Mouse (Mus musculus) thymus, postnatal 10 days (tissue): ENCODE measurements around the gene Cct4.

Experiments used
- DNase-seq, 2 experiments: peaks; one replicate each; pipeline ENCODE4 v3.0.0; 2021; ENCODE audit warnings: low spot score in 2 of 2

Cct4 gene

GRCm38 (mm10) chr11:22990393-22991126 lies at the start of gene Cct4:
Gene Cct4, plus strand, starts transcription at chr11:22990519.
- peak; percentile 79 to 83 for DNase-seq

GRCm38 (mm10) chr11:22949101-22949500 lies 41.2 kb upstream of the Cct4 start:
- no peak for DNase-seq

GRCm38 (mm10) chr11:22950131-22950530 lies 40.2 kb upstream of the Cct4 start:
- DNase-seq, result peak in 1 of 2 experiments; percentile 34

DNA sequence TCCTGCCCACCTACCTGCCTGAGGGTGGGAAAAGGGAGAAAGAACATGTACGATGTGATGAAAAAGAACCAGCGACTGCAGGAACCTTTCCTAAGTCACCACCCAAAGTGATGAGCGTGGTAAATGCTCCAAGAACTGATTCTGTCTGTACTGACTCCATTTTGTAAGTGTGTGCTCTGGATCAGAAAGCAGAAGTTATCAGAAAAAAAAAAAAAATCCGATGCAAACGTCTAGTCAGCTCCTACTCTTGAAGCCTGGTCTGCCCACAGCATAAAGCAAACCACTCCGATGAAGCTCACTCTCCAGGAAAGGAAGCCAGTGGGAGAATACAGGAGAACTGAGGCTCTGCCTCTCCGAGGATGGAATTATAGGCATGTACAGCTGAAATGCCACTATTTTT lies 37.7 kb upstream of the Cct4 start:
- DNase-seq, result no peak

GRCm38 (mm10) chr11:22956346-22956745 lies 34.0 kb upstream of the Cct4 start:
- no peak for DNase-seq

DNA sequence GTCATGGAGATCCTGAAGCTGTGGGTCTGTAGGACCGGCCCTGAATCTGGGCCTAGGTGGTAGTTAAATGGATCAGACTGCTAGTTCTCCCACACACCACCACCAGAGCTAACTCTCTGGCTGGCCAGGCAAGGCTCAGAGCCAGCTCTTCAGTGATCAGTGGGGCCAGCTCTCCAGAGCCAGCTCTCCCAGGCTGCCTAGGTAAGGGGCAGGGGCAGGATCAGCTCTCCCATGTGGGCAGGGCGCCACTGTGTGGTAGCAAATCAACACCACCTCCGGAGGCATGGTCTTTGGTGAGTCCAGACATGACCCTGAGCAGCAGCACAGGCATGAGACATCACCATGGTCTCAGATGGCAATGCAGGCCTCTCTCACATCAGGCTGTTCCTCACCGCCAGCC lies 33.5 kb upstream of the Cct4 start:
- DNase-seq, result peak; percentile 62 to 66

GRCm38 (mm10) chr11:22957791-22958374 lies 32.4 kb upstream of the Cct4 start:
- DNase-seq, result no peak

- DNase-seq, result no peak
These were observed 28.2 kb upstream of the Cct4 start for GRCm38 (mm10) chr11:22962101-22962500.

- no peak for DNase-seq
These were observed 25.9 kb upstream of the Cct4 start for GRCm38 (mm10) chr11:22964401-22964800.

DNA sequence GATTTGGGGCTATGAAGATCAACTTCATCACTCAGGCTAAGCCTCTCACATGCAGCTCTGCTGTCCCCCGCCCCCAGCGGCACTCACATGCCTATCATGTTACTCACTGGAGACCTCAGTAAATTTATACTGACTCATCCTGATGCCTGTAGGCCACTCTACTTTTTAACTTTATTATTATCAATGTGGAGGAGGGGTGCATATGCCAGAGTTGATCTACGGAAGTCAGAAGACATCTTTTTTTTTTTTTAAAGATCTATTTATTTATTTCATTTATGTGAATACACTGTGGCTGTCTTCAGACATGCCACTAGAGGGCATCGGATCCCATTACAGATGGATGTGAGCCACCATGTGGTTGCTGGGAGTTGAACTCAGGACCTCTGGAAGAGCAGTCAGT lies 24.8 kb upstream of the Cct4 start:
- DNase-seq, result peak in 1 of 2 experiments; percentile 20

- DNase-seq, result peak in 1 of 2 experiments; percentile 45
These were observed 20.8 kb upstream of the Cct4 start for GRCm38 (mm10) chr11:22969486-22969885.

DNA sequence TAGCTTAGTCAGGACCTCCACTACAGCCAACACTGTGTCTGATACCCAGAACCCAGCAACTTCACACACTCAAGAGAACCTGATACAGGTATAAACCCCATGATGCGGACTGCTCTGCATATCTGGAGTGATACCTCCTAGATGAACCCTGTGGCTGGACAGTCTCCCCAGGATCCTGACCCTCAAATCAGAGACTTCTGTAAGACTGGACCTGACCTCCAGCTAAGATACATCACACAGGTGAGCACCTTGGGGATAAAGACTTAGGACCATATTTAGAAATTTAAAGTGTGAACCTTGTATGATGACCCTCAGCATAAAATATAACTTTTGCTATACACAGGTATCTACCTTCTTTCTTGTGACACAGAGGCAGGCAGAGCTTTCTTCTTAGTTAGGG lies 19.8 kb upstream of the Cct4 start:
- DNase-seq, result no peak

DNA sequence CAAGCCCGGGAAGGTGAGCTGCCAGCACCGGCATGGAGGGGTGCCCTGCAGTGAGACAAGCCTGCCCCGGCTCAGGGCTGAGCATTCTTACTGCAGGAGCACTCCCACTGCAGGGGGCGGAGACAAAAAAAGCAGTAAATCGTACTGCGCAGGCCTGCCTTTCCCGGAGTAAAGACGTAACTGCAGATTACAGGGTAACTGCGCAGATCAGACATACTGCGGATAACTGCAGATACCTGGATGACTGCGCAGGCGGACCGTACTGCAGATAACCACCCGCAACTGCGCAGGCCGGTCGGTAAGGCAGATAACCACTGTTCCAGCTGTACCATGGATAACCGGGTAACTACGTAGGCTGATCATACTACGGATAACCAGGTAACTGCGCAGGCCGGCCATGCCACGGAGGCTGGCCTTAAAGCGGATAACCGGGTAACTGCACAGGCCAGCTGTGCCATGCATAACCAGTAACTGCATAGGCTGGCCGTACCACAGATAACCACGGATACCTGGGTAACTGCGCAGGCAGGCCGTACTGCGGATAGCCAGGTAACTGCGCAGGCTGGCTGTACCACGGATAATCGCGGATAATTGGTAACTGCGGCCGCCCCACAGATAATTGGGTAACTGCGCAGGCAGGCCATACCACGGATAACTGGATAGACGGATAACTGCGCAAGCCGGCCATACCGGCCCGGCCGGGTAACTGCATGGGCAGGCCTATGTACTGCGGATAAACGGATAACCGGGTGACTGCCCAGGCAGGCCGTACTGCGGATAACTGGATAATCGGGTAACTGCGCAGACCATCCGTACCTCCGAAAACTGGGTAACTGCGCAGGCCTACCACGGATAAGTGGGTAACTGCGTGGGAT lies 18.2 kb upstream of the Cct4 start, which contains the start of gene Zrsr1:
Zrsr1 (plus strand) TSS at position 171 of the 875 bp plus-strand sequence.
- peak; percentile 45 to 53 for DNase-seq

GRCm38 (mm10) chr11:22972746-22973526 lies 17.4 kb upstream of the Cct4 start:
- peak; percentile 66 to 68 for DNase-seq

DNA sequence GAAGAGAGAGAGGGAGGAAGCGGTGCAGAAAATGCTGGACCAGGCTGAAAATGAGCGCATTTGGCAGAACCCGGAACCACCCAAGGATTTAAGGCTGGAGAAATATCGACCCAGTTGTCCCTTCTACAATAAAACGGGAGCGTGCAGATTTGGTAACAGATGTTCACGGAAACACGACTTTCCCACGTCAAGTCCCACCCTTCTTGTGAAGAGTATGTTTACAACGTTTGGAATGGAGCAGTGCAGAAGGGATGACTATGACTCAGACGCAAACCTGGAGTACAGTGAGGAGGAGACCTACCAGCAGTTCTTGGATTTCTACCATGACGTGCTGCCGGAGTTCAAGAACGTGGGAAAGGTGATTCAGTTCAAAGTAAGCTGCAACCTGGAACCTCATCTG lies 16.7 kb upstream of the Cct4 start:
- DNase-seq, result no peak

GRCm38 (mm10) chr11:22978215-22978614 lies 12.1 kb upstream of the Cct4 start:
- no peak for DNase-seq

- no peak for DNase-seq
These were observed 11.6 kb upstream of the Cct4 start for GRCm38 (mm10) chr11:22978711-22979110.

DNA sequence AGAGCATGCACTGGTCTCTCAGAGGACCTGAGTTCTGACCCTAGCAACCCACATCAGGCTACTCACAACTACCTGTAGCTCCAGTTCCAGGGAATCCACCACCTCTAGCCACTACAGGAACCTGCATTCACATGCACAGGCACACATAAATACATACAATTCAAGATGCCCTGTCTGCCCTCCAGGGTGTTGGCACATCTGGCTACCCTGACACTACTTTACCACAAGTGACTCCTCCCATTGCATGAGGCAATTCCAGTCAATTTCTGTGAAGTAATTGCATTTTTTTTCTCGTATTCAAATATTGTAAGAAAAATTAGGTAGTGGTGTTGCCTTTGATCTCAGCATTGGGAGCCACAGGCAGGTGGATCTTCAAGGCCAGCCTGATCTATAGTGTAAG lies 11.1 kb upstream of the Cct4 start:
- no peak for DNase-seq

DNA sequence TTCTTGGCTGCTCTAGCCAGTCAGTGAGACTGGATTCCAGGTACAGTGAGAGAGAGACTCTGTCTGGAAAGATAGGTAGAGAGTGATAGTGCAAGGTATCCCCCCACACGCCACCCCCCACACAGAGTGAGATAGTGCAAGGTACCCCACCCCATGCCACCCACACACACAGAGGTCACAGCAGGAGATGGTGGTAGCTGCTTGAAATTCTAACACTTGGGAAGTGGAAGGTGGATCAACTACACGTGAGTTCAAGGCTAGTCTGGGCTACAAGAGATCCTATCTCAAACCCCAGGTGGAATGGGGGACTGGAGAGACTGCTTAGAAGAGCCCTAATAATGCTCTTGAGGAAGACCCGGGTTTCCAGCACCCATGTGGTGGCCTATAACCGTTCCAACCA lies 9.3 kb upstream of the Cct4 start:
- no peak for DNase-seq

DNA sequence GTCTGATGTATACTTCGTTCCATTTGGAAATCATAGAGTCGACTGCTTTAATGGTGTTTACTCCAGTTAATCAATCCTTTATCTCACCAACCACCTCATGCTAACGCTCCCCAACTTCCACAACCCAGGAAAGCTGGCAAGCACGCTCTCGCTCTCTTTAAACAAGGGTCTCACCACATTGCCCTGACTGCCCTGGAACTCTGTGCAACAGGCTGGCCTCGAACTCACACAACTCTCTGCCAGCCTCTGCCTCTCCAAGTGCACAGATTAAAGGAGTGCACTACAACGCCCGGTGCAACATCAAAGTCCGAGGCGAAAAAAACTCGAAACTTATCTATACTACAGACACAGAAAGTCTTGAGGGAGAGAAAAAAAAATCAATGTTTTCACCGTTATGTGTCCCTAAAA lies 8.8 kb upstream of the Cct4 start:
- DNase-seq, result peak in 1 of 2 experiments; percentile 12

GRCm38 (mm10) chr11:22981984-22982757 lies 8.1 kb upstream of the Cct4 start, which contains the start of the genes Gm28048 and Commd1:
Gene Gm28048, minus strand, starts transcription at chr11:22982090.
Gene Commd1, minus strand, starts transcription at chr11:22982382.
- peak; percentile 94 to 95 for DNase-seq
